In genomic region chr6:84009172-84009872, GRCm38 (mm10) we compare ENCODE assay signal across 8 mouse cellular contexts. TPM values are rescaled to one million over a fixed set of nuclear protein-coding genes. Genes with fewer than 3 reads are reported as not detected.
DNase-seq lines count a peak whose midpoint lies in the region; ATAC-seq and TF ChIP-seq lines count a peak whose summit lies in the region.

No protein-coding gene starts in this region.

- no peak for TF ChIP-seq CTCF in cortical plate, adult 2 months (IDR thresholded peaks at IDR 0.05; ENCODE audit: extremely low read depth, insufficient read depth, low read length)
- no peak for TF ChIP-seq CTCF in heart, postnatal 0 days (IDR thresholded peaks at IDR 0.05; ENCODE audit: low read depth)

- peak; percentile 16 for DNase-seq in A20 (ENCODE audit: low read depth, low spot score)
- DNase-seq in heart, postnatal 0 days (ENCODE audit: low spot score), result peak; percentile 86
- DNase-seq in limb, embryonic 14.5 days (ENCODE audit: low spot score), result no peak
- DNase-seq in cerebellum, adult 8-10 months, result no peak
- no peak for DNase-seq in right cerebral cortex, postnatal 10 days (ENCODE audit: low spot score in 2 of 2)
- DNase-seq in adrenal gland, adult 8-10 months, result no peak

- H3K4me3 ChIP-seq in cortical plate, adult 2 months (ENCODE audit: insufficient read depth, low read length), result peak overlapping the region; percentile 23; the same call in 1 of the 2 replicates
- H3K4me3 ChIP-seq in heart, postnatal 0 days (ENCODE audit: low read depth, low read length), result peak overlapping the region; percentile 54
- peak overlapping the region; percentile 36 for H3K4me3 ChIP-seq in limb, embryonic 14.5 days (replicated peaks; ENCODE audit: low read length)

- H3K9me3 ChIP-seq in heart, postnatal 0 days (replicated peaks; ENCODE audit: control insufficient read depth, low read length), result no peaks in the 10 kb centered on the region
- no peaks in the 10 kb centered on the region for H3K9me3 ChIP-seq in limb, embryonic 14.5 days (ENCODE audit: control insufficient read depth, low read length)

- peak; percentile 75 for ATAC-seq in heart, postnatal 0 days (ENCODE audit: insufficient read depth, low read depth)
- ATAC-seq in limb, embryonic 14.5 days (ENCODE audit: low FRiP score, low read depth), result no peak
- no peak for ATAC-seq in CD4-positive, CD25-positive, alpha-beta regulatory T cell, adult 4 months

- no peaks in the 10 kb centered on the region for H3K36me3 ChIP-seq in heart, postnatal 0 days (replicated peaks; ENCODE audit: control insufficient read depth, insufficient read depth, low read length)
- no peaks in the 10 kb centered on the region for H3K36me3 ChIP-seq in limb, embryonic 14.5 days (ENCODE audit: control insufficient read depth, insufficient read depth, low read length)

- H3K27ac ChIP-seq in cortical plate, adult 2 months (ENCODE audit: insufficient read depth, low read length), result no peak overlapping the region
- peak overlapping the region; percentile 93 for H3K27ac ChIP-seq in heart, postnatal 0 days (ENCODE audit: low read depth)
- no peak overlapping the region for H3K27ac ChIP-seq in limb, embryonic 14.5 days (replicated peaks; ENCODE audit: low read depth, low read length)

- no peaks in the 10 kb centered on the region; the same call in 1 of the 2 replicates for H3K4me1 ChIP-seq in cortical plate, adult 2 months (ENCODE audit: control insufficient read depth, insufficient read depth, low read length)
- H3K4me1 ChIP-seq in heart, postnatal 0 days (ENCODE audit: control insufficient read depth, insufficient read depth), result peaks cover 35% of the 10 kb centered on the region; the same call in 1 of the 2 replicates
- H3K4me1 ChIP-seq in limb, embryonic 14.5 days (ENCODE audit: control insufficient read depth, insufficient read depth, low read length), result peaks cover 21% of the 10 kb centered on the region

- 8% methylated on average over 8 of the region's 8 CpGs for WGBS in heart, postnatal 0 days
- 17% methylated on average over 8 of the region's 8 CpGs for WGBS in limb, embryonic 14.5 days

- H3K9ac ChIP-seq in heart, postnatal 0 days (replicated peaks; ENCODE audit: low read depth, low read length), result peak overlapping the region; percentile 54
- H3K9ac ChIP-seq in limb, embryonic 14.5 days (ENCODE audit: low read depth, low read length, severe bottlenecking), result 0 out of 2 replicates have a peak overlapping the region, but pooled peaks have one; percentile 40

- no peak for TF ChIP-seq EP300 in heart, postnatal 0 days (IDR thresholded peaks at IDR 0.05; ENCODE audit: low read depth)

- H3K27me3 ChIP-seq in heart, postnatal 0 days (ENCODE audit: control insufficient read depth, insufficient read depth, low read length), result no peaks in the 10 kb centered on the region
- peaks cover 7% of the 10 kb centered on the region for H3K27me3 ChIP-seq in limb, embryonic 14.5 days (ENCODE audit: control insufficient read depth, insufficient read depth, low read length)

- peak overlapping the region; percentile 82 for H3K4me2 ChIP-seq in heart, postnatal 0 days (ENCODE audit: low read depth, low read length)
- H3K4me2 ChIP-seq in limb, embryonic 14.5 days (replicated peaks; ENCODE audit: low read depth, low read length, severe bottlenecking), result peak overlapping the region; percentile 66

- no peak for TF ChIP-seq POLR2A in cortical plate, adult 2 months (IDR thresholded peaks at IDR 0.05; ENCODE audit: extremely low read depth, insufficient read depth, low read length)
- TF ChIP-seq POLR2A in limb, embryonic 14.5 days (IDR thresholded peaks at IDR 0.05; ENCODE audit: borderline replicate concordance, extremely low read depth, insufficient read depth, insufficient read length), result no peak

RNA-seq across cellular contexts. Expression of gene Dysf, which starts 0.9 kb away (rescaled TPM):
- polyA plus RNA-seq in cortical plate, adult 2 months (2012; rRNA removed), result 3.7 TPM in 2 replicates
- 20.2 and 21.9 TPM in 2 replicates for total RNA-seq in heart, postnatal 0 days (2014; rRNA removed; ENCODE audit: low replicate concordance)
- 14.1 and 15.0 TPM in 2 replicates for polyA plus RNA-seq in heart, postnatal 0 days (2015; fragmentation: Nextera tagmentation; extraction: Ambion mirVana)
- 16.5 and 18.2 TPM in 2 replicates for polyA plus RNA-seq in limb, embryonic 14.5 days (2012; rRNA removed)
- polyA plus RNA-seq in limb, embryonic 14.5 days (2014; fragmentation: Nextera tagmentation; extraction: Ambion mirVana), result 10.5 and 13.2 TPM in 2 replicates
- polyA plus RNA-seq in CD4-positive, CD25-positive, alpha-beta regulatory T cell, adult 4 months (2017; shearing (Covaris generic)), result not detected
- 10 to 100 TPM; 46.1 to 59.1 (median 51.7) TPM for total RNA-seq in adrenal gland, adult 8-10 months (2022)

Comparison
In these comparisons a context has a peak if more than half of its experiments do, and no peak if none do; other contexts are left out.
1. DNase-seq: peak in A20 (single experiment) and heart, postnatal 0 days (single experiment); none in limb, embryonic 14.5 days (single experiment), cerebellum, adult 8-10 months (single experiment), right cerebral cortex, postnatal 10 days (0 of 2) and adrenal gland, adult 8-10 months (single experiment).
2. Peak in every context shown above with its lines, with median percentiles within 50 percentile points of each other: H3K4me3 ChIP-seq.